Mouse (Mus musculus): ENCODE data around the gene Cenpp.

DNA sequence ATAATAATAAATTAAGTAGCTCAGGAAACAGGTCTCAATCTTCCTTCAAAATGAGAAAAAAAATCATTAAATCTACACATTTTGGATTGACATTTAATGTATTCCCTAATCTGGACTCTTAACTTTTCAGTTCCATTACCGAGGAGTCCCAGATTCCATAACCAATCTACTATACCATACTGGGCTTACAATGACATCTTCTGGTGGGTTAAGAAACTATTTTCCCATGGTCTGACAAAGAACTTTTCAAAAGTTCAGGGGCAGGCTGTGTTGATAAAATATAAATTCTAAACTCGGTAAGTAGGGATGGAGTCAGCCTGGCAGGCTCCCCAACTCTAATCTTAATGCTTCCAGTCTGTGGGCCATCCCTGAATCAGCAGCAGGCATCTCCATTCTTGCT, 1.4 kb downstream of the Cenpp start:
- TF ChIP-seq POLR2A (IDR thresholded peaks at IDR 0.05; ENCODE audit: insufficient read depth, low read length) (no peak), CTCF (IDR thresholded peaks at IDR 0.05; ENCODE audit: low read depth, low read length) (no peak)
